Mouse (Mus musculus) bone marrow, adult 2 months (tissue): Measurements from ENCODE around the gene Tbccd1.

ENCODE experiments used
- CTCF ChIP-seq: fragments of 200-500 bp; IDR thresholded peaks from 2 replicates; pipeline ENCODE4 v1.5.1; 2011; ENCODE audit warnings: low read length, control low read depth; ENCODE audit not compliant: control insufficient read depth, insufficient read depth
- POLR2A ChIP-seq: fragments of 200-500 bp; IDR thresholded peaks from 2 replicates; pipeline ENCODE4 v1.6.1; 2011; ENCODE audit warnings: low read depth, mild to moderate bottlenecking, control low read depth, low read length, borderline replicate concordance; ENCODE audit not compliant: control insufficient read depth

- no peak for TF ChIP-seq CTCF
- TF ChIP-seq POLR2A: no peak
Observed at GRCm38 (mm10) chr16:22798520-22798919, 58.9 kb downstream of the Tbccd1 start.
